Mouse (Mus musculus): ENCODE data around the gene Slc8a3. TPM values are rescaled to one million over a fixed set of nuclear protein-coding genes. Genes with fewer than 3 reads are reported as not detected.

The Slc8a3 gene
- polyA plus RNA-seq, 1 experiment from 2014 or later = 0.16 TPM

- H3K36me3 ChIP-seq (ENCODE audit: control insufficient read depth, insufficient read depth, low read length) = no peaks in the 10 kb centered on the region
- 68% methylated on average over 2 of the region's 2 CpGs for WGBS (ENCODE audit: insufficient replicate concordance)
- ATAC-seq (replicated peaks; ENCODE audit: insufficient number of reproducible peaks, low FRiP score, low TSS enrichment) = no peak
Observed at GRCm38 (mm10) chr12:81159947-81160346, 173.0 kb downstream of the Slc8a3 start.

GRCm38 (mm10) chr12:81156841-81157240 is 176.1 kb downstream of the Slc8a3 start:
- Histone ChIP-seq H3K4me3 (ENCODE audit: low read depth, low read length) (no peak overlapping the region), H3K4me2 (no peak overlapping the region), H3K4me1 (ENCODE audit: control insufficient read depth, insufficient read depth, low read length) (no peaks in the 10 kb centered on the region), H3K9me3 (replicated peaks; ENCODE audit: control insufficient read depth, low read length) (no peaks in the 10 kb centered on the region), H3K27ac (ENCODE audit: low read depth, low read length) (no peak overlapping the region), H3K36me3 (ENCODE audit: control insufficient read depth, insufficient read depth, low read length) (no peaks in the 10 kb centered on the region), H3K27me3 (ENCODE audit: control insufficient read depth, insufficient read depth, low read length) (no peaks in the 10 kb centered on the region), H3K9ac (ENCODE audit: low read depth, low read length) (no peak overlapping the region)
- ATAC-seq (replicated peaks; ENCODE audit: insufficient number of reproducible peaks, low FRiP score, low TSS enrichment) = no peak
- WGBS (ENCODE audit: insufficient replicate concordance) = 71% methylated on average over 8 of the region's 8 CpGs

More at GRCm38 (mm10) chr12:81159947-81160346, 173.0 kb downstream of the Slc8a3 start:
- no peak overlapping the region for H3K4me3 ChIP-seq (ENCODE audit: low read depth, low read length)
- no peaks in the 10 kb centered on the region for H3K27me3 ChIP-seq (ENCODE audit: control insufficient read depth, insufficient read depth, low read length)
- no peaks in the 10 kb centered on the region for H3K4me1 ChIP-seq (ENCODE audit: control insufficient read depth, insufficient read depth, low read length)
- H3K9ac ChIP-seq (ENCODE audit: low read depth, low read length) = no peak overlapping the region
- no peak overlapping the region for H3K4me2 ChIP-seq
- no peak overlapping the region for H3K27ac ChIP-seq (ENCODE audit: low read depth, low read length)
- no peaks in the 10 kb centered on the region for H3K9me3 ChIP-seq (replicated peaks; ENCODE audit: control insufficient read depth, low read length)

- Histone ChIP-seq H3K9ac (ENCODE audit: low read depth, low read length) (no peak overlapping the region), H3K27ac (ENCODE audit: low read depth, low read length) (no peak overlapping the region), H3K27me3 (ENCODE audit: control insufficient read depth, insufficient read depth, low read length) (no peaks in the 10 kb centered on the region), H3K4me3 (ENCODE audit: low read depth, low read length) (no peak overlapping the region), H3K4me1 (ENCODE audit: control insufficient read depth, insufficient read depth, low read length) (no peaks in the 10 kb centered on the region), H3K9me3 (replicated peaks; ENCODE audit: control insufficient read depth, low read length) (no peaks in the 10 kb centered on the region), H3K4me2 (no peak overlapping the region), H3K36me3 (ENCODE audit: control insufficient read depth, insufficient read depth, low read length) (no peaks in the 10 kb centered on the region)
- ATAC-seq (replicated peaks; ENCODE audit: insufficient number of reproducible peaks, low FRiP score, low TSS enrichment) = no peak
- 71% methylated on average over 6 of the region's 6 CpGs for WGBS (ENCODE audit: insufficient replicate concordance)
Observed at GRCm38 (mm10) chr12:81155675-81156074, 177.3 kb downstream of the Slc8a3 start.

- H3K36me3 ChIP-seq (ENCODE audit: control insufficient read depth, insufficient read depth, low read length) = no peaks in the 10 kb centered on the region
Observed at GRCm38 (mm10) chr12:81152082-81152481, 180.9 kb downstream of the Slc8a3 start.

DNA sequence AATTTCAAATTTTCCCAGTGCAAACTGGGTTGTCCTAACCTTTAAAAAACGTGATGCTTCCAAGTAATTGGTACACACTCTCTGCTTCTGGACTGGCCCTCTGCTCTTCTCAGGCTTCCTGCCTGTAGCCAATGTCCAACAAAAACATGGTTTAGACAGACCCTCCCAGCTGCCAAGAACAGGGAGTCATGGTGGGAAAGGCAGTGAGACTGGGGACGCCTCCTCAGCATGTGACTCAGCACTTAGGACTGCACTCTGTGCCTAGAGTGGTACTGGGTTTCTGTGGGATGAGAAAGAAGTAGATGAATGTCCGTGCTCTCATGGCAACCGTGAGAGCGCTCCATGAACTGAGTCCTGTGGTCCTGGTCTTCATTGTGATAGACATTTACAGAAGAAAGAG is 182.1 kb downstream of the Slc8a3 start:
- Histone ChIP-seq H3K27ac (ENCODE audit: low read depth, low read length) (no peak overlapping the region), H3K9ac (ENCODE audit: low read depth, low read length) (no peak overlapping the region), H3K4me3 (ENCODE audit: low read depth, low read length) (no peak overlapping the region), H3K36me3 (ENCODE audit: control insufficient read depth, insufficient read depth, low read length) (no peaks in the 10 kb centered on the region), H3K27me3 (ENCODE audit: control insufficient read depth, insufficient read depth, low read length) (no peaks in the 10 kb centered on the region), H3K9me3 (replicated peaks; ENCODE audit: control insufficient read depth, low read length) (no peaks in the 10 kb centered on the region), H3K4me1 (ENCODE audit: control insufficient read depth, insufficient read depth, low read length) (no peaks in the 10 kb centered on the region), H3K4me2 (no peak overlapping the region)
- no peak for ATAC-seq (replicated peaks; ENCODE audit: insufficient number of reproducible peaks, low FRiP score, low TSS enrichment)
- WGBS (ENCODE audit: insufficient replicate concordance) = 73% methylated on average over 5 of the region's 5 CpGs

More at GRCm38 (mm10) chr12:81152082-81152481, 180.9 kb downstream of the Slc8a3 start:
- Histone ChIP-seq H3K27me3 (ENCODE audit: control insufficient read depth, insufficient read depth, low read length) (no peaks in the 10 kb centered on the region), H3K27ac (ENCODE audit: low read depth, low read length) (no peak overlapping the region), H3K4me2 (no peak overlapping the region), H3K4me1 (ENCODE audit: control insufficient read depth, insufficient read depth, low read length) (no peaks in the 10 kb centered on the region), H3K9ac (ENCODE audit: low read depth, low read length) (no peak overlapping the region), H3K9me3 (replicated peaks; ENCODE audit: control insufficient read depth, low read length) (no peaks in the 10 kb centered on the region), H3K4me3 (ENCODE audit: low read depth, low read length) (no peak overlapping the region)
- 57% methylated on average over 2 of the region's 2 CpGs for WGBS (ENCODE audit: insufficient replicate concordance)
- no peak for ATAC-seq (replicated peaks; ENCODE audit: insufficient number of reproducible peaks, low FRiP score, low TSS enrichment)

DNA sequence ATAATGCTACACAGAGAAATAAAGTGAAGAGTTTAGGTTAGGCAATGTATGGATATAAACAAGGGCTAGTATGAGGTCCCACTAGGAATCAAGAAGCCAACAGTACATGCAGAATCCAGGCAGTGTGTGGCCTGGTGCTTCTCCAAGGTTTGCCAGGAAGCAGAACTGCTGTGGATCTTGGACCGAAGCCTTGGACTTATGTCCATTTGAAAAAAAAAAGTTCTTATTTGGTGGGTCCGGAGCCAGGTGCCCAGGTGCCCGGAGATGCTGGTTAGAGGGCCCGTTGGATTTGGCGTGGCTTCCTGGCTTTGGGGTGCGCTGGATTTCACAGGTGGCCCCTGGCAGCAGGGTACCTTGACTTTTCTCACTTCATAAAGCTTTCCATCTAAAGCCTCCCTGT is 185.0 kb downstream of the Slc8a3 start:
- WGBS (ENCODE audit: insufficient replicate concordance) = 91% methylated on average over 6 of the region's 6 CpGs
- no peak overlapping the region for H3K4me2 ChIP-seq
- no peaks in the 10 kb centered on the region for H3K27me3 ChIP-seq (ENCODE audit: control insufficient read depth, insufficient read depth, low read length)
- H3K4me1 ChIP-seq (ENCODE audit: control insufficient read depth, insufficient read depth, low read length) = peaks cover 6% of the 10 kb centered on the region; the same call in 1 of the 2 replicates
- no peak overlapping the region for H3K9ac ChIP-seq (ENCODE audit: low read depth, low read length)
- H3K36me3 ChIP-seq (ENCODE audit: control insufficient read depth, insufficient read depth, low read length) = no peaks in the 10 kb centered on the region
- H3K9me3 ChIP-seq (replicated peaks; ENCODE audit: control insufficient read depth, low read length) = no peaks in the 10 kb centered on the region
- H3K27ac ChIP-seq (ENCODE audit: low read depth, low read length) = no peak overlapping the region
- no peak overlapping the region for H3K4me3 ChIP-seq (ENCODE audit: low read depth, low read length)
- ATAC-seq (replicated peaks; ENCODE audit: insufficient number of reproducible peaks, low FRiP score, low TSS enrichment) = no peak

Small RNA genes lying within 50 kb of the gene (microRNA-seq; reads per million reads assigned to microRNA genes)
- 2.0 reads per million, percentile 25 among the genes with 10 or more reads in this experiment for gene Mir3067 (ENCODE audit: borderline number of aligned reads)

Other genes with a start within 250 kb of the Slc8a3 start
- gene Gm4787, start 46.3 kb upstream of the Slc8a3 start, polyA plus RNA-seq (2014; fragmentation: Nextera tagmentation; extraction: Ambion mirVana) = 0.15 and 0.36 TPM in 2 replicates
- gene Adam4, start 88.8 kb upstream of the Slc8a3 start, polyA plus RNA-seq (2014; fragmentation: Nextera tagmentation; extraction: Ambion mirVana) = 0.66 and 0.96 TPM in 2 replicates
- gene Cox16, start 151.9 kb upstream of the Slc8a3 start, polyA plus RNA-seq (2014; fragmentation: Nextera tagmentation; extraction: Ambion mirVana) = 93.4 and 109 TPM in 2 replicates
- 32.9 and 36.3 TPM in 2 replicates for gene Gm20498, start 199.7 kb upstream of the Slc8a3 start, polyA plus RNA-seq (2014; fragmentation: Nextera tagmentation; extraction: Ambion mirVana)
- gene Synj2bp, start 199.7 kb upstream of the Slc8a3 start, polyA plus RNA-seq (2014; fragmentation: Nextera tagmentation; extraction: Ambion mirVana) = 35.0 and 40.0 TPM in 2 replicates
- 0.27 and 0.31 TPM in 2 replicates for gene Adam21, start 235.3 kb upstream of the Slc8a3 start, polyA plus RNA-seq (2014; fragmentation: Nextera tagmentation; extraction: Ambion mirVana)